Mouse (Mus musculus): ENCODE results near the gene Plekhh2.
"Not testable (repeated sequence)": the region's sequence is repeated elsewhere in the genome, so short reads cannot be mapped to it uniquely, and the experiment has no call there.

Plekhh2 gene

DNA sequence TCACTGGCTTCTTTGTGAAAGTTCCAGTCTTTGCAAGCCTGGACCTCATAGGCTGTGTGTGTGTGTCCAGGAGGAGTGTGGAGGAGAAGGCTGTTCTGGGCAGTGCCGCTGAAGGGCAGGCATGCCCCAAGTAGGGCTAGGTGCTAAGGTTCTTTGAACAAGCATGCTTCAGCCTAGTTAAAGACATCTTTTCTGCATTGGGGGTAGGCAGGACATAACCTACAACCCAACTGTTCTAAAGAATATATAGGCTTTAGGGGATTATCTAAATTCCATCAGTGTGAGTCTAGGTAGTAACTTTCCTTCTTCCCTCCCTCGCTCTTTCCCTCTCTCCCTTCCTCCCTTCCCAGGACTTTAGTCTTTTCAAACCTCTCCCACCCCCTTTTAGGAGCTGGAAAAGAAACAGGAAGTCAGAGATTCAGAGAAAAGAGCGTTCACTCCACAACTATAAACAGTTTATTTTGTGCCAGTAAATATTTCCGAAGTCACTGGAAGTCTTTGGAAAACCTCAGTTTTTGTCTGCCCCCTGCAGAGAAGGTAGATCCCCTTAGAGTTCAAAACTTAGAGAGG is 906 bp downstream of the Plekhh2 start:
- DNase-seq, result no peak

DNA sequence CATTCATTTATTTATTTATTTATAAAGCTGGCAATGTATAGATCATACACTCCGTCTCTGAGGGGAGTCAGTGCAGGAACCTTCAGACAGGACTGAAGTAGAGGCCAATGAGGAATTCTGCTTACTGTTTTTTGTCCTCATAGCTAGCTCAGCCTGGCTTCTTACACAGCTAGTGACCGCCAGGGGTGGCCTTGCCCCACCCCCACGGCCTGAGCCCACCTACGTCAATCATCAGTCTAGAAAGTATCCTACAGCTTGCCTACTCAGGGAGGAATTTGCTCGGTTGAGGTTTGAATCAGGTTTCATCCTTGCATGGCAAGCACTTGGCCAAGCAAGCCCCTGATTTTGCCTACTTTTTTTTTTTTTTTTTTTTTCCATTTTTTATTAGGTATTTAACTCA is 4.2 kb downstream of the Plekhh2 start:
- no peak for DNase-seq

DNA sequence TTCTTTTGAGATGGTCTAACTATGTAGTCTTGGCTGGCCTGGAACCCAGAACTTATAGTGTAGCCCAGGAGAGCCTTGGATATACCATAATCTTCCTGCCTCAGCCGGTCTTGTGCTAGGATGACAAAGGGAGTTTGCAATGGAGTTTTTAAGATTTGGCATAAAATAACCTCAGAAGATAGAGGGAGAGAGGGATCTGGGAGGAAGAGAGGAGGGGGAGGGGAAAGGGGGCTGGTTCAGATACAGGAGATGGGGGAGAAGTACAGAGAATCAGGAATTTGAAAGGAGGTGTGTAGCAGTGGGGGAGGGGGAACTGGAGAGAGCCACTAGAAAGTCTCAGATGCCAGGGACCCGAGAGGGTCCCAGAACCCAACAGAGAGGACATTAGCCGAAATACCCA is 7.7 kb downstream of the Plekhh2 start:
- DNase-seq, result no peak

DNA sequence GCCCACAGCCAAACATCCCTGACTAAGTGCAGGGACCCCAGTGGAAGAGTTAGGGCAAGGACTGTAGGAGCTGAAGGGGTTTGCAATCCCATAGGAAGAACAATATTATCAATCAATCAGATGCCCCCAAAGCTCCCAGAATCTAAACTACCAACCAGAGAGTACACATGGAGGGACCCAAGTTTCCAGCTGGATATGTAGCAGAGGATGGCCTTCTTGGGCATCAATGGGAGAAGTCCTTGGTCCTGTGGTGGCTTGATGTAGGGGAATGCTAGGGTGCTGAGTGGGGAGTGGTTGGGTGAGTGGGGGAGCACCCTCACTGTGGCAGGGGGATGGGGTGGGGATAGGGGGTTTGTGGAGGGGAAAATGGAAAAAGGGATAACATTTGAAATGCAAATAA is 8.4 kb downstream of the Plekhh2 start:
- DNase-seq, result no peak

DNA sequence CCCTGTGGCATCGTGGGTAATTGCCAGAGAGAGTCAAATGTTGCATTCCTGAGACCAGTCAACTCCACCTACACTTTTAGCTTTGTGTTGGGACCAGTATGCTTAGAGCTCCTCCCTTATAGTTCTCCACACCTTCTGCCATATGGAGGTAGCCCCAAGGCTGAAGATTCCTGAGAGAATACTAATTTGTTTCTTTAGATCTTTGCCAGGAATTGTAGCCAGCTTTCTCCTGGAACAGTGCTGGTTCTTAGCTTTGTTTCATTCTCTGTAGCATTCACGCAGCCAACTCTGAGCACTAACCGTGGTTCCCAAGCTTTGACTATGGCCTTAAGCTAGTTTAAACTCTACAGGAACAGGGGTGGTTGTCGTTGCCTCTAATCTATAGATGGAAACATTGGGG is 17.7 kb downstream of the Plekhh2 start:
- DNase-seq, result no peak

DNA sequence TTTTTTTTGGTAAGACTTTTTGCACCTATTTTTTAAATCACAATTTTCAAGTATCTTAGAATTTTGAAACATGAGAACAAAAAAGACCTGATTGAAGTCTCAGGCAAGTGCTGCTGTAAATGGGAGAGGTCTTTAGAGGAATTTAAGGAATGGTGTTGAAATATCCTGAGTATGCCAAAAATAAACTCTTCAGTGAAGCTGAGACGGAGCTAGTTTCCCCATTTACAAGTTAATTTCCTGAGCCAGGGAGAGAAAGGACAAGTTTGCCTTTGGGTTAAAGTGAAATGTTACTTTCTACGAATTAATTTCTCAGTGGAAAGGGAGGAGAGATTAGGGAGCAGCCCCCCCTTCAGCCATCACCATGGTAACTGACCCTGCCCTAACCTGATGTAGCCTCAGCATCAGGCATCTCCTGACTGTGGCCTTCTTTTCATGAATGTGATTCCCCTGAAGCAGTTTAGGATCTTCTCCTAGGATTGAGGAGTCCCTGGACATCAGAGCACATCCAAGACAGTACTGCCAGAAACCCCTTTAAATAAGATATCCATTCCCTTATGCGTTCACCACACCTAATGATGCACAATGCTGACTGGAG is 18.6 kb downstream of the Plekhh2 start:
- DNase-seq, result no peak

DNA sequence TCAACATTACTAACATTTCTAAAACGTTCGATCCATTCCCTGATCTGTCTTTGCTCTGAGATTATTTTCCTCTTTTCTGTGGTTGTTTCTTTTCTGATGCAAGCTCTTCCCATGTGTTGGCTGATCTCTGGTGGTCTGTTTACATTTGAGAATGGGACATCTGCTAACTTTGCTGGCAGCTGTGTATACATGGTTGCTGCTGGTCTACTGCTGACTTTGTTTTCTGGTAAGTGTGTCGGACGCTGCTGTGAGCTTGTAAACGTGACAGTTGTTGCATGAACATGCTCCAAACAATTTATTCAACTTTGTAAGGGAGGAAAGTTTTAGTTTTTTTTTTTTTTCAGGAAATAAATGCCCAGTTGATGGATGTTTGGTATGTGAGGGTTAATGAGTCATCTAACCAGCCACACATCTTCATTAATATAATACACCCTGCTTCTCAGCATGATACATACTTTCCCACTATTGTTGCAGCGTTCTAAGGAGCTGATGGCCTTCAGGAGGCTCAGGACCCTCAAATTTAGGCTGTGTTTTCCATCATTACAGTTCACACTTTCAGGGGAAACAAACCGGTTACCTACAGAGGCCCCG is 21.3 kb downstream of the Plekhh2 start:
- no peak for DNase-seq

DNA sequence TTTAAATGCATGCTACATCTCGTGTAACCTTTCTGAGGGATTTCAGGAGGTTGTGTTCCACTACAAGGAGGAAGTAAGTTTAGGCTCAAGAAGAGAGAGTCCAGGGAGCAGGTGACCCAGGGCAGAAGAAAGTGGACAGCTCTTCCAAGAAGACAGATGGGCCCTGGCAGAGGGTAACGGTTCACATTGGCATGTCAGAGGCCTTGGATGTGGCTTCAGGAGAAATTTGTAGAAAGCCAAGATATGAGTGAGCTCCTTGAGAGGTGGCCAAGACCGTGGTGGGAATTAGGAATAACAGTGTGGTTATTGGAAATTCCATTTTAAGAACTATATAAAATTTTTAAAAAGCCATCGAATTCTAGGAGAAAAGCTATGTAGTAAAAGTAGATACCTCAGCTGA is 22.1 kb downstream of the Plekhh2 start:
- DNase-seq, result no peak

DNA sequence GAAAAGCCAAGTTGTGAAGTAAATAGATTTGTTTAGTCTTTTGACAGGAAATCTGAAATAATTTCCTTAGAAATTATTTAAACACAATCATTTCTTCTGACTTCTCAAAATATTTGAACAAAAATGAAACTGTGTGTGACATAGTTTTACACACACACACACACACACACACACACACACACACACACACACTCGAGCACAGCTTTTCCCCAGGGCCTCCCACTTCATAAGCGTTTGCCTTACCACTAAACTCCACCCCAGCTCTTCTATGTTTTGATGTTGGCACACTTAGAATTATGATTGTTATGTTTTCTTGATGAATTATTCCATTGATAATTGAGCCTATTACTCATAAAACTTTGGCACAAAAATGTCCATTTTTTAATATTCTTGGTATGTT is 22.9 kb downstream of the Plekhh2 start:
- DNase-seq, result no peak

DNA sequence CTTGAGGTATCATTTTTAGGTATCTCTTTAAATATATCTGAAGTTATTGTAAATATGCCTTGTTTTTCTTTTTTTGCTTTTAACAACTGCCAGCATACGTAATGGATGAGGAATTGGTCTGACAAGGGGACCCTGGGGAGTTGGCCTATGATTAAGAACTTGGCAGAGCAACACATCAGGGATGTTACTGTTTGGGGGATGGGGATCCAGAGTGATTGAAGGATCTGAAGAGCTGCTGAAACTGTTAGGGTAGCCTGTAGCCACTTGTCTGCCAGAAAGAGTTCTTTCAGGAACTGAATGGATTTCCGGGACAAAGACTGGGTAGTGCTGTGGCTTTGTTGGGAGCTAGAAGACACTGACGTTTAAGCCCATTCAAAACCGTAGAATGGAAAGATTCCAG is 23.5 kb downstream of the Plekhh2 start:
- no peak for DNase-seq

DNA sequence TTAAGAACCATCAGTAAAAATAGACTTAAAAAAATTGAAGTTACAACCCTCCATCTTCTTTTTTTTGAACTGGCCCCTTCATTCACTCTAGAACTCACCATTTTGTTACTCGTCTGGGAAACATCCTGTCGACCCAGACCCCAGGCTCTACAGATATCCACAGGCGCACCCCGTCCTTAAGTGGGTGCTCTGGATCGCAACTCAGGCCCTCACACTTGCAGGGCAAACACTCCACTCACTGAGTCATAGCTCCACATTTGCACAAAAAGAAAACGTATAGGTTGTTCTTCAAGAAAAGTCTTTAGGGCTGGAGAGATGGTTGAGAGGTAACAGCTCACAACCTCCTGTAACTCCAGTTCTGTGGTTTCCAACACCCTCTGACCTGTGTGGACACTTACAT is 25.6 kb downstream of the Plekhh2 start:
- no peak for DNase-seq

DNA sequence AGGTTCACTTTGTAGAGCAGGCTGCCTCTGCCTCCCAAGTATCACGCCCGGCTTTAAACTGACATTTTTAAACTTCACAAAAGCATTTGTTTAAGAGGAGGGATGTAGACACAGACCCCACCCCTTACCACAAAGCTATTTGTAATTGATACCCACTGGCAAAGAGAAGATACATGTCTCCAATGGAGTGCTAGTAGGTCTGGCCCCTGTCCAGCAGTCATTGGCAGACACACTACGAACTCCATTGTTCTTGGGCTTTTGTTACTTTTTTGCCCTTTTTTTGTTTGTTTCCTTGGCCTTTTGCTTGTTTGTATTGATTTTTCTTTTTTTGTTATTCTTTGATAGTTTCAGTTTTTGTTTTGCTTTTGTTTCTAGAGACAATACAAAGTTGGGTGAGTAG is 26.3 kb downstream of the Plekhh2 start:
- no peak for DNase-seq

DNA sequence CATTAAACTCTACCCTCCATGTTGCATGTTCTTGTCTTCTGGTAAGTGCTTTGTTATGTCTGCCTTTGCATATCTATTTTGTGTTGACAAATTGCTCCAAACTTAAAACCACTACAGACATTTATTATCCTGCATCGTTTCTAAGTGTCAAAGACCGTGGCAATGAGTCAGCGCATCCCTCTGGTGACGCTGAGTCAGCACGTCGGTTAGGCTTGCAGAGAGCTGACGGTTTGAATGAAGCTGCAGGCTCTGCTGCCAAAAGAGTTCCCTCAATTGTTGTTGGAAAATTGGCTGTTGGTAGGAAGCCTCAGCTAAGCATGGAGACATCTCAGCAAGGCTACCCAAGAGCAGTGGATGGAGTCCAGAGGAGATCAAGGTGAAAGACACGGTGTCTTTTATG is 28.9 kb downstream of the Plekhh2 start:
- no peak for DNase-seq

DNA sequence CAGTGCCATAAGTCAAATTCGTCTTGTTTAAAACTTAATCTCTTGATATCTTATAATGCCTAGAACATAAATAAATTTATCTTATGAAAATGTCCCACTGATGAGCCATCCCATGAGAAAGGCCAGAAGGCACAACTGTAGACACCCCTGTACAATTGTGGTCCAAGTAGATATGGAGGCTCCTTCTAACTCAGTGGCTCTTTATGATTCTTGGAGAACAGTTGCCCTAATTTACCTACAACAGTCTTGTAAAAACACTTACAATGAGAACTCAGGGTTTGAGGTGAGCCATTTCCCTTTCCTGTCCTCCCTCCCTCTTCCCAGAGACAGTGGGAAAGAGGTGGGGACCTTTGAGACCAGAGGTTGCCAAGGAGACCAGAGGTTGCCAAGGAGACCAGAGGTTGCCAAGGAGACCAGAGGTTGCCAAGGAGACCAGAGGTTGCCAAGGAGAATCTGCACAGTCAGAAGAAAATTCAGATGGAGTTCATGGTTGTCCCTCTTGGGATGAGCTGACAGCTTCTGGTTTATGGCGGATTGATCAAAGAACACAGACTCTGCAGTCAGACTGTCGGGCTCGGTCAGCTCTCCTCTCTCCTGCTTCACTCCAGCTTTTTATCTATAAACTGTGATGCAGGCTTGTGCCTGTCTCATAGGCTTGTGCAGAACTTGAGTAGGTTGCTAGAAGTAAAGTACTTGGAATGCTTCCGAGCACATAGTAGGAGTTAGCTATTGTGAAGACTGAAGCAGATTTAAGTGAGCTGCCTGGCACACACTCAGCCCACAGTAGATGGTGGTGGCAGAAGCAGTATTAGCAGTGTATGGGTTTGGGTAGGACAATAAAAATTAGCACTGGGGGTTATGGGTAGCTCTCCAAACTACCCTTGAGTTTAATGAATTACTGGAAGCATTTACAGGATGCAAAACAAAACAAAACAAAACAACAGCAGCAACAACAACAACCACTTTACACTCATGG is 39.5 kb downstream of the Plekhh2 start:
- DNase-seq, result no peak

DNA sequence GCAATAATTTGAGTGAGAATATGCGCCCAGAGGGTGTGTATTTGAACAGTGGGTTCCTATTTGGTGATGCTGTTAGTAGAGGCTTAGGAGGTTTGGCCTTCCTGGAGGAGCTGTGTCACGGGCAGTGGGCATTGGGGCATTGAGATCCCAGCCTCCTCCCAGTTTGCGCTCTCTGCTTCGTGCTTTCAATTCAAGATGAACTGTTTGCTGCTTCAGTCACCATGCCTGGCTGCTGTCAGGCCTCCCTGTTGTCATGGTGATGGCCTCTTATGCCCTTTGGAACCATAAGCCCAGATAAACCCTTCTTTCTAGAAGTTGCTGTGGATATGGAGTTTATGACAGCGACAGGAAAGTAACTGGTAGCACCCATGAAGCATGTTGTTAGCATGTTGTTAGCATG is 40.5 kb downstream of the Plekhh2 start:
- no peak for DNase-seq

DNA sequence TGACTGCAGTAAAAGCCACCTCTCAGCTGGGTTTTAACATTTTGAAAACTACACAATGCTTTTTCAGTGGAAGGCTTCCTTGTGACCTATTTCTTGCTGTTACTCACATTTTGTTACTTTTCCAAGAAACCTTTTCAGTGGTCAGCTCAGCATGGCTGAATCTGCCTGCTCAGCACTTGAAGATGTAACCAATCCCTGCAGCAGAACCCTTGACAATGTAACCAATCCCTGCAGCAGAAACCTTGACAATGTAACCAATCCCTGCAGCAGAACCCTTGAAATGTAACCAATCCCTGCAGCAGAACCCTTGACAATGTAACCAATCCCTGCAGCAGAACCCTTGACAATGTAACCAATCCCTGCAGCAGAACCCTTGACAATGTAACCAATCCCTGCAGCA is 52.6 kb downstream of the Plekhh2 start:
- not testable (repeated sequence) for DNase-seq

DNA sequence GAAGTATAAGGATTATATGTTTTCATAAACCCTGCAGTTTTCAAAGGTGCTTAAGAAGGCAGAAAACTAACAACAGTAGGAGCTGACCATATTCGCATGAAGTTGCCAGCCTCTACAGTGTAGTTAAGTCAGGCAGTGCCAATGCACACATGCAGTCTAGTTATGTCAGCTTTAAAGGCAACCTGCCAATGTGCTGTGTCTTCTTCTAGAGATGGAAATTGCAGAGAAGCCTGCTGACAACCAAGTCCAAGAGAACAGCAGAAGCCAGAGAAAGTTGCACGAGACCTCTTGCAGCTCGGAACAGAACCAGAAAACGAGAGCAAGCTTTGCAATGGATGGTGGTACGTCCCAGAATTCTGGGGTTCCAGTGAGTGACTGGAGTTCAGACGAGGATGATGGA is 54.1 kb downstream of the Plekhh2 start:
- no peak for DNase-seq

DNA sequence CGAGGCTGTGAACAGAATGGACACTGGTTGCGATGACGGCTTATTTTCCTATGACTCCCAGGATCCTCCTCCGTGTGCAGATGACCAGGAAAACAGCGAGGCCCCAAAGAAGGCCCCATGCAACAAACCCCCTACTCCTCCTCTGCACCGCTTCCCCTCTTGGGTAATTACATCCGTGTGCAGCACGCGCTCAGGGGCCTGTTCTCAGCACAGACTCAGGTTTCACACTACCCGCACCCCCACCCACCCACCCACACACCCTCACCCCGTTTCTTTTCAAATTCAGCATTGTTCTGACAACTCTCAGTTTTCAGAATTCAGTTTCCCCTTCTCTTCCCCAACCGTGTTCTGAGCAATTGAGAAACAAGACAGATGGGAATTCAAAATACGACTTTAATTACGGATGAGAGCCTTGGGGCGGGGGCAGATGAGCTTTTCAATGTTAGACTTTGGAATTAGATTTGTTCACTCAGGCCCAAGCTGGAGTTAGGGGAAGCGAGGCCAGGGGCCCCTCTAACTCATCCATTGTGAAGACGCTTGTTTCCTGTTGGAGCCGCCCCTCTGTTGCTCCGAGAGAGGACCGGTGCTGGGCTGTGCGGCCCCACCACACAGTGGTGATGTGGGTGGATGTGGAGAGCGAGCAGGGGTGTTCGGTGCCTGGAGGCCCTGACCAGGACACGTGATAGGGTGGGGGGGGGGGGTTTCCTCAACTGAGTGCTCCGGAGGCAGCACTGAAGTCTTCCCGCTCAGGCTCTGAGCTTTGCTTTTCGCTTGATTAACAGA is 55.3 kb downstream of the Plekhh2 start:
- no peak for DNase-seq

DNA sequence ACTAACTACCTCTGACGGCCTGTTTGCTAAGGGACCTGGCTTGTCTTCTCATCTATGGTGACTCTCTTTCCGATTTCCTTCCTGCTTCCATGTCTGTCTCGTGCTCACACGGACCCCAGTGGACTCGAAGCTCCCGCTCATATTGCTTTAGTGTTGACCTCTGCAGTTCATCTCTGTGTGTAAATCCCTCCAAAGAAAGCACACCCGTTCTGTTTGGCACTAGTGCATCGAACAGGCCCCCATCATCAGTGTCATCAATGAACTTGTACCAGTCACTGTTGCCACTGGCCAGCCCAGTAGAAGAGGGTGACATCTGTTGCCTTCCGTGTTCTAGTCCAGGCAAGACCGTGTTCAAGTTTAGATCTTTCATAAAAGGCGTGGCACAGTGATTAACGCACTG is 57.1 kb downstream of the Plekhh2 start:
- no peak for DNase-seq

DNA sequence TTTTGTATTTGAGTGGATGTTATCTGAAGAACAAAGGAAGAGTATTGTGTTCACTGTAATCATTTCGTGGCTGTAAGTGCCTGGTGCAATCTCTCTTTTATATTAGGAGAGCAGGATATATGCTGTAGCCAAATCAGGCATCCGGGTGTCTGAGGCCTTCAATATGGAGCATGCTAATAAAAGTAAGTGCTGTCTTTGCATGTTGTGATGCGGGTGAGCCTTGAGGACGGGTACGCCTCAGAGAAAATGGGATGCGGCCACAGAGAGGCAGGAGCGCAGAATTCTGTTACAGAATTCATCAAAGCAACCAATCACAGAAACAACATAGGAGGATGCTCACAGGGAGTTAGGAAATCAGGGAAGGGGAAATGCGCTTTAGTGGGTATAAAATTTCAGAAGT is 58.1 kb downstream of the Plekhh2 start:
- no peak for DNase-seq

DNA sequence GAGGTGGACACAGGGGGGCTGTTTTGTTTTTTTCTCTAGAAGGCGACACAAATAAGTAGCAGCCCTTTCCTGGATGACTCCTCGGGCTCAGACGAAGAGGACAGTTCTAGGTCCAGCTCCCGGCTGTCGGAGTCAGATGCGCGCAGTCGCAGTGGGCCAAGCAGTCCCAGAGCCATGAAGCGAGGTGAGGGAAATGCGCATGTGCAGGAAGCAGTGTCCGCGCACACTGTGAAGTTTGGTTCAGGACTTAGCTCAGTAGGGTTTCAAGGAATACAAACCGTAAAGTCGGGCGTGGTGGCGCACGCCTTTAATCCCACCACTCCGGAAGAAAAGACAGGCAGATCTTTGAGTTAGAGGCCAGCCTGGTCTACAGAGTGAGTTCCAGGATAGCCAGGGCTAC is 59.9 kb downstream of the Plekhh2 start:
- no peak for DNase-seq

DNA sequence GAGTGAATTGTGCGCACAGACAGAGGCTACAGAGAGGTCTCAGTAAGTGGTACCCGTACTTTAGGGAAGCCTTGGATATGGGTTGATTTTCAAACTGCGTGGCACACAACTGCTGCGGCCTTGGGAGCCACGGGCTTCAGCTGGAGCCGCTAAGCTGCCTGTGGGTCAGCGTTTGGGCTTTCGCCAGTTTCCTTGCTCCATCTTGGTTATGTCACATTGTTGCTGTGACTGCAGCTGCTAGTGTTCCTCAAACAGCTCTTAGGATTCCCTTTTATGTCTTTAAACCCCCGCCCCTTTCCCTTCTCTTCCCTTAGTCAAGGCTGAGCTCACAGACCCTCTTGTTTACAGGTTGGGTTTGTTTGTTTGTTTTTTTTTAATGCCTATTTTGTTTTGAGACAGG is 61.6 kb downstream of the Plekhh2 start:
- no peak for DNase-seq

DNA sequence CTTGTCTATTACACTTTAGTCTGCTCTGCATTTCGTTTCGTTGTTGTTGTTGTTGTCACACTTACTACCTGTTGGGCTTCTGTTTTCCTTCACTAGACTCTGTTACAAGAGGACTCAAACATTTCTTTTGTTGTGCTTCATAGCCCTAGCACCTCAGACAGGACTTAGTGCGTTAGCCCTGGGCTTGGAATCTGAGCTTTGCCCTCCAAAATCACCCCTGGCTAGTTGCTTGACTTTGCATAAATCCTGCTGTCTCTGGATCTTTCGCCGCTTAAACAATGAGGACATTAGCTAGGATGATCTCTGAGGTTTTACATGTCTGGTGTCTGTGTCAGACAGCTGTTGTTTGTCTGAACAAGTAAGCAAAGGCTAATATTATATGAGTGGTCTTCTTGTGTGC is 62.2 kb downstream of the Plekhh2 start:
- peak; percentile 19 for DNase-seq

All from kidney, adult 11 months (tissue).